Mouse (Mus musculus) intestine, embryonic 15.5 days (tissue): ENCODE data around the gene Sgpl1. TPM values are rescaled to one million over a fixed set of nuclear protein-coding genes. Genes with fewer than 3 reads are reported as not detected.

ENCODE experiments used
- ATAC-seq: fragments of 200-750 bp; cut with Nextera tagmentation; 2 replicates; pipeline ENCODE4 v1.8.0; 2017; ENCODE audit warnings: moderate TSS enrichment, moderate library complexity
- H3K27ac ChIP-seq: fragments of 300-500 bp; sonication (generic); 2 replicates; pipeline ENCODE4 v1.5.1; 2015; ENCODE audit warnings: mild to moderate bottlenecking, inconsistent platforms
- H3K27me3 ChIP-seq: fragments of 300-500 bp; sonication (generic); replicated peaks from 2 replicates; pipeline ENCODE4 v1.6.1; 2015; ENCODE audit warnings: inconsistent platforms
- H3K36me3 ChIP-seq: fragments of 300-500 bp; sonication (generic); 2 replicates; pipeline ENCODE4 v1.6.1; 2015; ENCODE audit warnings: inconsistent platforms
- H3K4me1 ChIP-seq: fragments of 300-500 bp; sonication (generic); replicated peaks from 2 replicates; pipeline ENCODE4 v1.6.1; 2015; ENCODE audit warnings: inconsistent platforms
- H3K4me2 ChIP-seq: fragments of 300-500 bp; sonication (generic); replicated peaks from 2 replicates; pipeline ENCODE4 v1.6.1; 2015; ENCODE audit warnings: mild to moderate bottlenecking, inconsistent platforms
- H3K4me3 ChIP-seq: fragments of 300-500 bp; sonication (generic); replicated peaks from 2 replicates; pipeline ENCODE4 v1.5.1; 2015; ENCODE audit warnings: inconsistent platforms
- H3K9ac ChIP-seq: fragments of 300-500 bp; sonication (generic); 2 replicates; pipeline ENCODE4 v1.6.1; 2015; ENCODE audit warnings: inconsistent platforms
- H3K9me3 ChIP-seq: fragments of 300-500 bp; sonication (generic); 2 replicates; pipeline ENCODE4 v1.6.1; 2016; ENCODE audit warnings: inconsistent platforms
- WGBS: fragments of 180-500 bp; shearing (Covaris S2); methylation state at CpG from one replicate; pipeline ENCODE4 v1.1.7; 2015; 5-methylcytosine and 5-hydroxymethylcytosine counted together
- polyA plus RNA-seq: library from polyadenylated mRNA; unstranded; fragments of >200 nt; fragmentation: Nextera tagmentation; extraction: Ambion mirVana; gene quantifications from 2 replicates; pipeline ENCODE4 v1.2.1, GENCODE M21; 2015

Gene Sgpl1
- polyA plus RNA-seq, 1 experiment from 2014 or later: 77.1 TPM

DNA sequence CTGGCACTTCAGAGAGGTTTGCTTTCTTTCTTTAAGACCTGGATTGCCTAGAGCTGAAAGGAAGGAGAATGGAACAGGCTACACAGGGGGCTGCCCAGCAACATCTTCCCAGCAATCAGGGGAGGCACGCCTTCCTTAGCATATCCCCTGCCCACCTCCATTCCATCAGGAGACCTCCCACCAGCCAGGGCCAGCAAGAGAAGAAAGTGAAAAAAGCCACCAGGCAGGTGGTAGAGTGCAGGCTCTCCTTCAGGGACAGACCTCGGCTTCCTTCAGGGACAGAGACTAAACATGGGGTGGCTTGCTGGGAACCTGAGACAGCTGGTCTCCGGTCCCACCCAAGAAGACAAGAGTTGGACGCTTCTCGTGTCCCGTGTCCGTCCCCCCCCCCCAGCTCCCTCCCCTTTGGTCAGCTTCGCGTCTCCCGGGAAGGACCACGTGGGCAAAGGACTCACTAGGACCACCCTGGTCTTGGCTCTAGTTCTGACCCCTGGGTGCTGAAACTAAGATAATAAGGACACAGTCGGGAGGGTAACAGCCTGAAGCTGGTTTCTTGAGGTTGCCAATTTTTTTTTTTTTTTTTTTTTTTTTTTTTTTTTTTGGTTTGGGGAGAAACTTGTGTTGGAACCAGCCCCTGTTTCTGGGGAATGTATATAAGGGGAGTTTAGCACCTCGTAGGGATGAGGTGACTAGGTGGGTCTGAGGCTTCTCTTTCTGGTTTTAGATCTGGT, 27.4 kb upstream of the Sgpl1 start:
- H3K27ac ChIP-seq: no peak overlapping the region
- peaks cover 7% of the 10 kb centered on the region; the same call in 1 of the 2 replicates for H3K4me1 ChIP-seq
- ATAC-seq: no peak
- H3K9me3 ChIP-seq: no peaks in the 10 kb centered on the region
- 54% methylated on average over 13 of the region's 13 CpGs for WGBS
- no peaks in the 10 kb centered on the region for H3K27me3 ChIP-seq
- no peak overlapping the region for H3K4me2 ChIP-seq
- no peak overlapping the region for H3K4me3 ChIP-seq
- H3K36me3 ChIP-seq: no peaks in the 10 kb centered on the region
- H3K9ac ChIP-seq: no peak overlapping the region

DNA sequence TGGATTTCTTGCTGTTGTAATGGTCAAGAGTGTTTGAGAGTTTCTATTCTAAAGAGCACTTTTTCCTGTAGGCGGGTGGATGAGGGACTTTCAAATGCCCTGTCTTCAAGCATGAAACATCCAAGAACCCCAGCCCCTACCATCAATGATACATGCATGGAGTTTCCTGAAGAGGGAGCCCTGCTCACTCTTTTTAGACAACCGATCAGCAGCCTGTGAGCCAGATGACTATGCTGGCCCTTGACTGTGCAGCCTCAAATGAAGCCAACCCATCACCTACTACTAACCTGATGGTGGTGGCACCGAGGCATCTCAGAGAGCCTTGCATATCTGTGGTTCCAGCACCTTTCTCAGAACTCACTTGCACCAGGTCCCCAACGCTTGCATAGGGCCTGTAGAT, 25.0 kb upstream of the Sgpl1 start:
- Histone ChIP-seq H3K9ac (no peak overlapping the region), H3K27ac (no peak overlapping the region), H3K4me3 (no peak overlapping the region), H3K4me2 (no peak overlapping the region), H3K36me3 (no peaks in the 10 kb centered on the region), H3K9me3 (no peaks in the 10 kb centered on the region), H3K4me1 (peaks cover 7% of the 10 kb centered on the region; the same call in 1 of the 2 replicates), H3K27me3 (no peaks in the 10 kb centered on the region)
- 82% methylated on average over 4 of the region's 4 CpGs for WGBS
- no peak for ATAC-seq

DNA sequence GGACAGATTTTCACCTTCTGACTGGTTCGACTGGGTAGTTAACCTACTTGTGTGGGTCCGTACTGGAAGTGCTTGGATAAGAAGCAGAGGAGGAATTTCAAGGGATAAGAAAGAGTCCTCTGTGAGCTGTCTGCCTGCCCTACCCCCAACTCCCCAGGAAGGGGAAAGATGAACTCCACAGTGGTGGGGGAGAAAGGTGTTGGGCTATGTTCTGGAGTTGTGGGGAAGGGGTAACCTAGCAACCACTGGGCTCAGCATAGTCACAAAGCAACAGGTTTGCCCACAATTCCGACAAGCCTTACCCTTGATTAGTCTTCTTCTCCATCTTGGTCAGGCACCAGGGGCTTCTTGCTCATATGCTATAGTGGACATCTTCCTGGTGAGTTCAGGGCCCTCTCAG, 24.2 kb upstream of the Sgpl1 start, which contains the start of gene Tbata:
Gene Tbata, plus strand, starts transcription at position 301 of the 400 bp plus-strand sequence.
- Histone ChIP-seq H3K9ac (no peak within 1 kb of the TSS), H3K27ac (no peak within 1 kb of the TSS), H3K4me2 (no peak within 1 kb of the TSS), H3K27me3 (no peaks in the 10 kb centered on the region), H3K9me3 (no peaks in the 10 kb centered on the region), H3K36me3 (no peaks in the 10 kb centered on the region), H3K4me1 (peaks cover 7% of the 10 kb centered on the region; the same call in 1 of the 2 replicates), H3K4me3 (no peak within 1 kb of the TSS)
- WGBS: 62% methylated on average over 3 of the region's 3 CpGs
- ATAC-seq: no peak

DNA sequence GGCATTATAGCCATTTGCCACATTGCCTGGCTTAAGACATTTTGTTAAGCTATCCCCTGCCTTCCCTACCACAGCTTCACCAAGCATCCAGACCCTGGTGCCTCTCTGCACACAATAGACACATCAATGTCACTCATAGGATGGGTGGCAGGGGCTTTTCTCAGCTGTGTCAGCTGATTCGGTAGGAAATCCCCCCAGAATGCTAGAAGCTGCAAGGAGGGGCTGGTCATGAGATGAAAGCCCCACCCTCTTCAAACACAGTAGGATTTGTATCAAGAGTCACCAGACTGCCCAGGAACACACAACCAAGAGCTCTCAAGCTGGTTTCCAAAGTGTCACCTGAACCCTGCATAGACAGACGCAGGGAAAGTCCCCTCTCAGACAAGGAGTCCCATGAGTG, 20.9 kb upstream of the Sgpl1 start:
- H3K36me3 ChIP-seq: no peaks in the 10 kb centered on the region
- WGBS: 62% methylated on average over 2 of the region's 2 CpGs
- no peak overlapping the region for H3K27ac ChIP-seq
- H3K4me3 ChIP-seq: no peak overlapping the region
- no peaks in the 10 kb centered on the region for H3K4me1 ChIP-seq
- H3K9me3 ChIP-seq: no peaks in the 10 kb centered on the region
- ATAC-seq: no peak
- no peak overlapping the region for H3K9ac ChIP-seq
- H3K4me2 ChIP-seq: no peak overlapping the region
- H3K27me3 ChIP-seq: no peaks in the 10 kb centered on the region

DNA sequence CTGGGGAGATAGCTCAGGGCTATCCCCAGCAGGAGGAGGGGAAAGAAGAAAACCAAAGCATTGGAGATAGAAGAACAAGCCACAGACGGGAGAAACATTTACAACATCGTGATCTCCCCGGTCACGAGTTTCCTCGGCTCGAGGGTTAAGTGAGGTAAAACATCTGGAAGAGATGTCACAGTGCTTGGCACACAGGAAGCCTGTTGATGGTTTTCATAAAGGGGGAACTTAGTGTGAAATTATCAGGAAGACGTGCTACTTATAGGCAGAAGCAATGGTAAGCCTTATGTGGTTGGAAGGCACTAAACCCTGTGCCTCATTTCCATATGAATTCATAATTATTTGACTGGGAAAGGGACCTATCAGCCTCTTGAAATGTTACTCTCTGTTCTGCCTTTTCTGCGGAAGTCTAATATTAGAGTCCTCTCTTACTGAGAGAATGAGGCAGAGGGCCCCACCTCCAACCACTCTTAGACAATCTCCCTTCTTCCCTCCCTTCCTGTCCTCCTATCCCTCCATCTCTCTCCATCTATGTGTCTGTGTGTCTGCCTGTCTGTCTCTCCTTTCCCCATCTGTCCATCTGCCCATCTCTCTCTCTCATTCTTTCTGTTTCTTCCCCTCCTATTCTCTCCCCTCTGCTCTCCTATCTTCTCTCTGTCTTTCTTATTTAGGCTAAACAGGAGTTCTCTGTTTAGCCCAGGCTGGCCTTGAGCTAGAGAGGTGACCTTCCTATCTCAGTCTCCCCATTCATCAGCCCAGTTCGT, 20.0 kb upstream of the Sgpl1 start:
- H3K27ac ChIP-seq: no peak overlapping the region
- WGBS: 40% methylated on average over 9 of the region's 9 CpGs
- no peak overlapping the region for H3K9ac ChIP-seq
- ATAC-seq: no peak
- H3K4me1 ChIP-seq: no peaks in the 10 kb centered on the region
- no peaks in the 10 kb centered on the region for H3K36me3 ChIP-seq
- H3K9me3 ChIP-seq: no peaks in the 10 kb centered on the region
- H3K4me2 ChIP-seq: no peak overlapping the region
- no peak overlapping the region for H3K4me3 ChIP-seq
- no peaks in the 10 kb centered on the region for H3K27me3 ChIP-seq

DNA sequence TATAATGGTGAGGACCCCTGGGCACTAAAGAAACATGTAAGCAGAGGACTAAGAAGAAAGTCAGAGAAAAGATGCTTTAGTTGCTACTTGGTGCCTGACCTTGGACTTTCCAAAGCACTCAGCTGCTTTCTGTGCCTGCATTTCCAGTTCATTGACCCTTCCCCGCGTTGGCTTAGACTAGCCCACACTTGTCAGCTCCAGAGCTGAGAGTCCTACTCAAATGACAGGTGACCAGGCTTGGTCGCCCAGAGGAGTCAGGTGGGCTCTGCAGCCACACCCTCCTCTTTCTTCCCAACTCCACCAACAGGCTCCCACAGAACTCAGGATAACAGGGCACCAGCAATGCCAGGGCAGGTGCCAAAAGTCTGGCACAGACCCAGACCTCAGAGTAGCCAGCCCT, 14.9 kb upstream of the Sgpl1 start:
- H3K9ac ChIP-seq: no peak overlapping the region
- H3K27ac ChIP-seq: no peak overlapping the region
- H3K4me2 ChIP-seq: no peak overlapping the region
- H3K27me3 ChIP-seq: no peaks in the 10 kb centered on the region
- WGBS: 70% methylated on average over 3 of the region's 3 CpGs
- H3K4me1 ChIP-seq: no peaks in the 10 kb centered on the region
- no peak overlapping the region for H3K4me3 ChIP-seq
- no peaks in the 10 kb centered on the region for H3K9me3 ChIP-seq
- no peak for ATAC-seq
- no peaks in the 10 kb centered on the region for H3K36me3 ChIP-seq

DNA sequence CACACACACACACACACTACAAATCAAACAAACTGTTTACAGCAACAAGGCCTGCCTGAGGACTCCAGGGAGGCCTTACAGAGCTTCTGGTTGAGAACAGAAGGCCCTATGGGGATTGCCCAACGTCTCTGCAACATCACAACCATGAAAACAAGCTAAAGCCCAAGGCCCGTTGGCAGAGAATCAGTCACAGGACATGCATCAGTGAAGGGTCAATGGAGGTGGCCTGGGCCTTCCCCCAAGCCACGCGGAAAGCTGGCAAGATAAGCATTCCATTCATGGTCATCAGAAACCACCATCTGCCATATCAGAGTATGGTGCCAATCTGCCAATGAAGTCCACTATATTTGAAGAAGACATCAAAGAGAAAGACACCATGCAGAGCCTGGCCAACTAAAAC, 13.2 kb upstream of the Sgpl1 start:
- H3K36me3 ChIP-seq: no peaks in the 10 kb centered on the region
- no peak overlapping the region for H3K27ac ChIP-seq
- 83% methylated on average over 4 of the region's 4 CpGs for WGBS
- no peak overlapping the region for H3K4me3 ChIP-seq
- no peaks in the 10 kb centered on the region for H3K9me3 ChIP-seq
- no peak overlapping the region for H3K4me2 ChIP-seq
- no peak overlapping the region for H3K9ac ChIP-seq
- no peaks in the 10 kb centered on the region for H3K27me3 ChIP-seq
- ATAC-seq: no peak
- H3K4me1 ChIP-seq: no peaks in the 10 kb centered on the region

DNA sequence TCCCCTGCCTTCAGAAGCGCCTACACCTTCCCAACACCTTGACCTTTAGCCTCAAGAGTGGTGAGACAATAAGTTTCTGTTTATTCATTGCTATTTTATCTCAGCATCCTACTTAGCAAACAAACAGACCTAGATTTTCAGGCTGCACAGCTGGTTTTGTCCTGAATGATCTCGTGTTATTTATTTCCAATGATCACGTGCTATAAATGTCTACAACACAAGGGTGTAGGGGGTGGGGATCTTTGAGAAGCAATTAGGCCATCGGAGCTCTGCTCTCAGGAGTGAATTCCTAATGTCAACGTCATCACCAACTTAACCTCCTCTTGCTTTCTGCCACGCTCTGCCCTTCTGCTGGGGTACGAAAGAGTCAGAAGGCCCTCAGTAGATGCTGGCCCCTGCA, 12.6 kb upstream of the Sgpl1 start:
- H3K4me3 ChIP-seq: no peak overlapping the region
- H3K27me3 ChIP-seq: no peaks in the 10 kb centered on the region
- H3K9ac ChIP-seq: no peak overlapping the region
- 64% methylated on average over 7 of the region's 7 CpGs for WGBS
- H3K9me3 ChIP-seq: no peaks in the 10 kb centered on the region
- H3K4me2 ChIP-seq: no peak overlapping the region
- H3K4me1 ChIP-seq: no peaks in the 10 kb centered on the region
- ATAC-seq: no peak
- H3K27ac ChIP-seq: no peak overlapping the region
- H3K36me3 ChIP-seq: no peaks in the 10 kb centered on the region

DNA sequence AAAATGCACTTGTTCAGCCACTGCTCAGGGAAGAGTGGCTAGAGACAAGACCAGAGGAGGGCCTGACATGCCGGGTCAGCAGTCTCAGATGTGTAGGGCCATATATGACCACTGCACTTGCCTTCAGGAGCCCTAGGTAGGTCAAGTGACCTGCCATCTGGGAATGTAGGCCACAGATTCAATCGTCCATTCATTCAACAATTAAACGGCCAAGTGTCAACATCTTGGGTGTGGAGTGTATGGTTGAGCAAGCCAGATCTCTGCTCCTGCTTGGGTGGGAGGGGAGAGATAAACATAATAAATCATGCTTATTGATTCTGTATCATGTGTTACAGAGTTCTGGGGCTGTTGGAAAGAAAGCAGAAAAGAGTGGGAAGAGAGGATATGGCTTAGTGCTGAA, 11.1 kb upstream of the Sgpl1 start:
- no peaks in the 10 kb centered on the region for H3K27me3 ChIP-seq
- WGBS: 36% methylated on average over 3 of the region's 3 CpGs
- no peak overlapping the region for H3K27ac ChIP-seq
- no peak overlapping the region for H3K9ac ChIP-seq
- no peaks in the 10 kb centered on the region for H3K9me3 ChIP-seq
- no peaks in the 10 kb centered on the region for H3K36me3 ChIP-seq
- no peak overlapping the region for H3K4me2 ChIP-seq
- no peak for ATAC-seq
- no peak overlapping the region for H3K4me3 ChIP-seq
- no peaks in the 10 kb centered on the region for H3K4me1 ChIP-seq

DNA sequence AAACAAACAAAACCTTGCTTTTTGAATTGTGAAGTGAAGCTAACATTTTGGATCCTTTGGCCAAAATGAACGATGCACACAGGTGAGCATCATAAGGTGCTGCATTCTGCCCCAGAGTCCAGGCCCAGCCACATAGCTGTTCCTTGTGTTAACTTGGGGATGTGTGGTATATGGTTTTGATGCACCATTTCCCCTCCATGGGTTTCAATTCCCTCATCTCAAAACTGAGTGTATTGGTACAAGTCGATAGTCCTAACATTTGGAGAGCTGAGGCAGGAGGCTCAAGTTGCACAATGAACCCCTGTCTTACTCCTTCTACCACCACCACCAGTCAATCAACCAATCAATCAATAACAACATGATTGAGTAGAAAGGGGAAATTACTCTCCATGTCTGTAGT, 8.9 kb upstream of the Sgpl1 start:
- no peaks in the 10 kb centered on the region for H3K27me3 ChIP-seq
- no peaks in the 10 kb centered on the region for H3K36me3 ChIP-seq
- no peaks in the 10 kb centered on the region for H3K9me3 ChIP-seq
- no peak overlapping the region for H3K27ac ChIP-seq
- 93% methylated on average over 2 of the region's 2 CpGs for WGBS
- H3K9ac ChIP-seq: no peak overlapping the region
- no peak for ATAC-seq
- H3K4me3 ChIP-seq: no peak overlapping the region
- H3K4me1 ChIP-seq: no peaks in the 10 kb centered on the region
- no peak overlapping the region for H3K4me2 ChIP-seq

DNA sequence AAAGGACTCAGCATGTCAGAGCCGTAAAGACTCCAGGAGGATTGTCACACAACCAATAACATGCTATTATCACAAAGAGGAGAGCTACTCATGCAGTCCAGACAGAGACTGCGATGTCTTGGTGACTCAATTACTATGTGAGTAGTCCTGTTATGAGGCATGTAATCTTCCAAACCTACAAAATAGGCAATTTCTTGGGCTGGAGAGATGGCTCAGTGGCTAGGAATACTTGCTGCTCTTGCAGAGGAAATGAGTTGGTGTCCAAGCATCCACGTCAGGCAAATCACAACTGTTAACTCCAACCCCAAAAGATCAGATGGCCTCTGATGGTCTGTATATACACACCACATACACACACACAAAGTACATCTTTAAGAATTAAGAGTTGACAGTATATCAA, 8.1 kb upstream of the Sgpl1 start:
- Histone ChIP-seq H3K9ac (no peak overlapping the region), H3K4me2 (no peak overlapping the region), H3K4me1 (no peaks in the 10 kb centered on the region), H3K9me3 (no peaks in the 10 kb centered on the region), H3K4me3 (no peak overlapping the region), H3K27me3 (no peaks in the 10 kb centered on the region), H3K36me3 (no peaks in the 10 kb centered on the region), H3K27ac (no peak overlapping the region)
- ATAC-seq: no peak
- 66% methylated on average over 3 of the region's 3 CpGs for WGBS

DNA sequence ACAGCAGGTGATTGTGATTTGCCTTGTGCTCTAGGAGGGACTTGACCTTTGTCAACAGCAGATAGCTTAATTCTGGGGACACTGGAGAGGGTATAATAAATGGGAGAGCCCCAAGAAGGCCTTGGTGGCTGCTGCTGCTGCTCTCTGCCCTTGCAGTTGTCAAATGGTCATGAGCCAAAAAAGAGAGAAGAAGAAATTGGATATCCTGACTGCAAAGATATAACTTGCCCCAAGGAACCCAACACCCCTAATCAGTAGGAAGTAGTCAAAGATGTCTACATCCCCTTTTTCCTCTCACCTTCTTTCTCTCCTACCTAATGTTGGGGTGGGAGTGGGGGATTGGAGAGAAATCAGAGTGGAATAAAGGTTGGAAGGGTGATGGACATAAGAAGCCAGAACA, 4.6 kb upstream of the Sgpl1 start:
- Histone ChIP-seq H3K27ac (no peak overlapping the region), H3K4me1 (no peaks in the 10 kb centered on the region), H3K4me2 (no peak overlapping the region), H3K27me3 (no peaks in the 10 kb centered on the region), H3K36me3 (no peaks in the 10 kb centered on the region), H3K9ac (no peak overlapping the region), H3K9me3 (no peaks in the 10 kb centered on the region), H3K4me3 (no peak overlapping the region)
- ATAC-seq: no peak

DNA sequence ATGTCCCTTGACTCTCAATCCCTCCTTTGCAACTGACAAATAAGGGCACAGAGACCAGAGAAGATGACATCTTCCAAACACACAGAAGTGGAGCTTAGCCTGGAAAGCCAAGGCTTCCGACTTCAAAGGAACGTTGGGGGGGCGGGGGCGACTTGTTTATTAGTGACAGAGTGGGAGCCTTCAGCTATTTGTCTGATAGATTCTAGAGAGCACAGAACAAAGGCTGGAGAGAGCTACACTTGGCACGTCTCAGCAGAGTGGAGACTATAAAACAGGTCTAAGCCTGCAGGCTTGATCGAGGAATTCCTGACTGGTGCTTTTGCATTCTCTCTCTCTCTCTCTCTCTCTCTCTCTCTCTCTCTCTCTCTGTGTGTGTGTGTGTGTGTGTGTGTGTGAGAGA, 3.1 kb upstream of the Sgpl1 start:
- Histone ChIP-seq H3K9ac (no peak overlapping the region), H3K4me2 (no peak overlapping the region), H3K36me3 (no peaks in the 10 kb centered on the region), H3K4me3 (no peak overlapping the region), H3K4me1 (peaks cover 2% of the 10 kb centered on the region), H3K27ac (no peak overlapping the region), H3K27me3 (no peaks in the 10 kb centered on the region), H3K9me3 (no peaks in the 10 kb centered on the region)
- 23% methylated on average over 6 of the region's 6 CpGs for WGBS
- no peak for ATAC-seq
